Mouse (Mus musculus): ENCODE results near the gene Mfsd12. TPM values are rescaled to one million over a fixed set of nuclear protein-coding genes. Genes with fewer than 3 reads are reported as not detected.

Mfsd12 gene
- polyA plus RNA-seq, 1 experiment = 21.7 TPM

GRCm38 (mm10) chr10:81415146-81415545 lies 57.9 kb downstream of the Mfsd12 start:
- TF ChIP-seq POLR2A (IDR thresholded peaks at IDR 0.05; ENCODE audit: insufficient read length, low read depth) = no peak
- TF ChIP-seq TCF3 (IDR thresholded peaks at IDR 0.05; ENCODE audit: insufficient read length, low read depth) = no peak
- no peak for TF ChIP-seq TCF12 (IDR thresholded peaks at IDR 0.05; ENCODE audit: insufficient read depth, poor library complexity, severe bottlenecking)
- TF ChIP-seq USF1 (IDR thresholded peaks at IDR 0.05; ENCODE audit: low read depth) = no peak
- no peak for TF ChIP-seq CEBPB (IDR thresholded peaks at IDR 0.05; ENCODE audit: insufficient read depth, poor library complexity, severe bottlenecking)
- TF ChIP-seq MYOG (IDR thresholded peaks at IDR 0.05; ENCODE audit: control insufficient read depth in 1 of 3, insufficient read depth in 1 of 3, insufficient read length in 2 of 3, low read depth in 2 of 3) = no peak
- no peak for TF ChIP-seq E2F4 (IDR thresholded peaks at IDR 0.05; ENCODE audit: insufficient read depth)
- TF ChIP-seq MYOD1 (IDR thresholded peaks at IDR 0.05; ENCODE audit: control insufficient read depth in 1 of 3, insufficient read length in 2 of 3, low read depth in 2 of 3) = no peak
- TF ChIP-seq SRF (IDR thresholded peaks at IDR 0.05; ENCODE audit: control insufficient read depth, insufficient read length, low read depth) = no peak
- TF ChIP-seq REST (IDR thresholded peaks at IDR 0.05; ENCODE audit: insufficient read depth, insufficient read length) = no peak
- no peak for TF ChIP-seq MAX (IDR thresholded peaks at IDR 0.05; ENCODE audit: low read depth)
- no peak for TF ChIP-seq POLR2AphosphoS2 (IDR thresholded peaks at IDR 0.05; ENCODE audit: insufficient read length, low read depth)
- Histone ChIP-seq H3K27me3 (ENCODE audit: control insufficient read depth, insufficient read depth, insufficient read length) (no peaks in the 10 kb centered on the region), H3K4me3 (no peak overlapping the region), H3K79me2 (ENCODE audit: control insufficient read depth, insufficient read depth) (peaks cover 65% of the 10 kb centered on the region), H3ac (ENCODE audit: control insufficient read depth, insufficient read length) (no peak overlapping the region), H3K4me2 (ENCODE audit: low read depth) (peak overlapping the region; percentile 61), H3K36me3 (ENCODE audit: control insufficient read depth, insufficient read depth) (peaks cover 5% of the 10 kb centered on the region)

Other genes with a start within 250 kb of the Mfsd12 start
- gene Zbtb7a, start 222.3 kb upstream of the Mfsd12 start, polyA plus RNA-seq (2012; fragmentation: generic; extraction: Trizol) = 26.1 TPM
- 43.2 TPM for gene Pias4, start 189.6 kb upstream of the Mfsd12 start, polyA plus RNA-seq (2012; fragmentation: generic; extraction: Trizol)
- gene Eef2, start 180.9 kb upstream of the Mfsd12 start, polyA plus RNA-seq (2012; fragmentation: generic; extraction: Trizol) = 3,891 TPM
- 120 TPM for gene Dapk3, start 174.5 kb upstream of the Mfsd12 start, polyA plus RNA-seq (2012; fragmentation: generic; extraction: Trizol)
- 0.12 TPM for gene 4930442H23Rik, start 173.6 kb upstream of the Mfsd12 start, polyA plus RNA-seq (2012; fragmentation: generic; extraction: Trizol)
- gene Nmrk2, start 155.4 kb upstream of the Mfsd12 start, polyA plus RNA-seq (2012; fragmentation: generic; extraction: Trizol) = 52.3 TPM
- gene Atcay, start 126.7 kb upstream of the Mfsd12 start, polyA plus RNA-seq (2012; fragmentation: generic; extraction: Trizol) = 0.11 TPM
- gene Zfr2, start 124.3 kb upstream of the Mfsd12 start, polyA plus RNA-seq (2012; fragmentation: generic; extraction: Trizol) = 2.3 TPM
- 0.67 TPM for gene Matk, start 104.6 kb upstream of the Mfsd12 start, polyA plus RNA-seq (2012; fragmentation: generic; extraction: Trizol)
- 167 TPM for gene Mrpl54, start 90.6 kb upstream of the Mfsd12 start, polyA plus RNA-seq (2012; fragmentation: generic; extraction: Trizol)
- gene Apba3, start 90.5 kb upstream of the Mfsd12 start, polyA plus RNA-seq (2012; fragmentation: generic; extraction: Trizol) = 166 TPM
- 0.17 TPM for gene Tjp3, start 65.9 kb upstream of the Mfsd12 start, polyA plus RNA-seq (2012; fragmentation: generic; extraction: Trizol)
- 23.3 TPM for gene Pip5k1c, start 64.5 kb upstream of the Mfsd12 start, polyA plus RNA-seq (2012; fragmentation: generic; extraction: Trizol)
- 31.3 TPM for gene Cactin, start 36.4 kb upstream of the Mfsd12 start, polyA plus RNA-seq (2012; fragmentation: generic; extraction: Trizol)
- 0.16 TPM for gene Tbxa2r, start 28.8 kb upstream of the Mfsd12 start, polyA plus RNA-seq (2012; fragmentation: generic; extraction: Trizol)
- 0.10 TPM for gene Gipc3, start 14.2 kb upstream of the Mfsd12 start, polyA plus RNA-seq (2012; fragmentation: generic; extraction: Trizol)
- 80.2 TPM for gene Hmg20b, start 7.0 kb upstream of the Mfsd12 start, polyA plus RNA-seq (2012; fragmentation: generic; extraction: Trizol)
- gene 4930404N11Rik, start 8.3 kb downstream of the Mfsd12 start, polyA plus RNA-seq (2012; fragmentation: generic; extraction: Trizol) = 0.92 TPM
- 42.0 TPM for gene Fzr1, start 21.0 kb downstream of the Mfsd12 start, polyA plus RNA-seq (2012; fragmentation: generic; extraction: Trizol)
- gene Dohh, start 26.9 kb downstream of the Mfsd12 start, polyA plus RNA-seq (2012; fragmentation: generic; extraction: Trizol) = 103 TPM
- gene Gm48551, start 27.0 kb downstream of the Mfsd12 start, polyA plus RNA-seq (2012; fragmentation: generic; extraction: Trizol) = 1.7 TPM
- 0.73 TPM for gene Gm48552, start 31.5 kb downstream of the Mfsd12 start, polyA plus RNA-seq (2012; fragmentation: generic; extraction: Trizol)
- gene Smim24, start 35.6 kb downstream of the Mfsd12 start, polyA plus RNA-seq (2012; fragmentation: generic; extraction: Trizol) = 0.30 TPM
- 115 TPM for gene Nfic, start 98.1 kb downstream of the Mfsd12 start, polyA plus RNA-seq (2012; fragmentation: generic; extraction: Trizol)
- gene Celf5, start 125.2 kb downstream of the Mfsd12 start, polyA plus RNA-seq (2012; fragmentation: generic; extraction: Trizol) = 0.37 TPM
- gene Ncln, start 138.9 kb downstream of the Mfsd12 start, polyA plus RNA-seq (2012; fragmentation: generic; extraction: Trizol) = 153 TPM
- not detected for gene S1pr4, start 142.6 kb downstream of the Mfsd12 start, polyA plus RNA-seq (2012; fragmentation: generic; extraction: Trizol)
- gene Gna15, start 166.7 kb downstream of the Mfsd12 start, polyA plus RNA-seq (2012; fragmentation: generic; extraction: Trizol) = not detected
- gene Gna11, start 187.7 kb downstream of the Mfsd12 start, polyA plus RNA-seq (2012; fragmentation: generic; extraction: Trizol) = 58.2 TPM
- 639 TPM for gene Aes, start 202.0 kb downstream of the Mfsd12 start, polyA plus RNA-seq (2012; fragmentation: generic; extraction: Trizol)
- gene Tle2, start 217.1 kb downstream of the Mfsd12 start, polyA plus RNA-seq (2012; fragmentation: generic; extraction: Trizol) = 11.3 TPM
- 15.3 TPM for gene Tle6, start 243.6 kb downstream of the Mfsd12 start, polyA plus RNA-seq (2012; fragmentation: generic; extraction: Trizol)
- gene BC025920, start 248.8 kb downstream of the Mfsd12 start, polyA plus RNA-seq (2012; fragmentation: generic; extraction: Trizol) = 0.78 TPM